Mouse (Mus musculus) forebrain, embryonic 15.5 days (tissue): ENCODE data around the gene Gm525. TPM values are rescaled to one million over a fixed set of nuclear protein-coding genes. Genes with fewer than 3 reads are reported as not detected.

ENCODE experiments used
- ATAC-seq: fragments of 200-750 bp; cut with Nextera tagmentation; replicated peaks from 2 replicates; pipeline ENCODE4 v1.8.0; 2017; ENCODE audit warnings: mild to moderate bottlenecking, moderate TSS enrichment, moderate library complexity
- H3K27ac ChIP-seq: fragments of 300-500 bp; sonication (generic); replicated peaks from 2 replicates; pipeline ENCODE4 v1.5.1; 2015; ENCODE audit warnings: mild to moderate bottlenecking, inconsistent platforms
- H3K27me3 ChIP-seq: fragments of 300-500 bp; sonication (generic); 2 replicates; pipeline ENCODE4 v1.6.1; 2015; ENCODE audit warnings: inconsistent platforms
- H3K36me3 ChIP-seq: fragments of 300-500 bp; sonication (generic); 2 replicates; pipeline ENCODE4 v1.6.1; 2015; ENCODE audit warnings: mild to moderate bottlenecking, inconsistent platforms
- H3K4me1 ChIP-seq: fragments of 300-500 bp; sonication (generic); 2 replicates; pipeline ENCODE4 v1.6.1; 2015; ENCODE audit warnings: inconsistent platforms
- H3K4me2 ChIP-seq: fragments of 300-500 bp; sonication (generic); replicated peaks from 2 replicates; pipeline ENCODE4 v1.6.1; 2015; ENCODE audit warnings: mild to moderate bottlenecking, inconsistent platforms
- H3K4me3 ChIP-seq: fragments of 300-500 bp; sonication (generic); 2 replicates; pipeline ENCODE4 v1.5.1; 2015; ENCODE audit warnings: mild to moderate bottlenecking, inconsistent platforms
- H3K9ac ChIP-seq: fragments of 300-500 bp; sonication (generic); replicated peaks from 2 replicates; pipeline ENCODE4 v1.6.1; 2015; ENCODE audit warnings: mild to moderate bottlenecking, inconsistent platforms
- H3K9me3 ChIP-seq: fragments of 300-500 bp; sonication (generic); 2 replicates; pipeline ENCODE4 v1.6.1; 2016; ENCODE audit warnings: inconsistent platforms
- WGBS: fragments of 180-500 bp; shearing (Covaris S2); methylation state at CpG from one replicate; pipeline ENCODE4 v1.1.7; 2015; ENCODE audit warnings: mixed read lengths; 5-methylcytosine and 5-hydroxymethylcytosine counted together
- polyA plus RNA-seq: library from polyadenylated mRNA; unstranded; fragments of >200 nt; fragmentation: Nextera tagmentation; extraction: Ambion mirVana; gene quantifications from 2 replicates; pipeline ENCODE4 v1.2.1, GENCODE M21; 2015

The Gm525 gene
- polyA plus RNA-seq, 1 experiment from 2014 or later, result not detected

- H3K36me3 ChIP-seq, result no peaks in the 10 kb centered on the region
- peak overlapping the region; percentile 44 for H3K4me2 ChIP-seq
- H3K4me3 ChIP-seq, result peak overlapping the region; percentile 26
- WGBS, result 31% methylated on average over 17 of the region's 17 CpGs
- no peaks in the 10 kb centered on the region for H3K9me3 ChIP-seq
- H3K9ac ChIP-seq, result peak overlapping the region; percentile 29; the same call in 1 of the 2 replicates
- ATAC-seq, result no peak
- no peaks in the 10 kb centered on the region for H3K27me3 ChIP-seq
- no peak overlapping the region for H3K27ac ChIP-seq
- H3K4me1 ChIP-seq, result peaks cover 9% of the 10 kb centered on the region; the same call in 1 of the 2 replicates
Observed at GRCm38 (mm10) chr11:89100826-89101321, 27.2 kb downstream of the Gm525 start.

DNA sequence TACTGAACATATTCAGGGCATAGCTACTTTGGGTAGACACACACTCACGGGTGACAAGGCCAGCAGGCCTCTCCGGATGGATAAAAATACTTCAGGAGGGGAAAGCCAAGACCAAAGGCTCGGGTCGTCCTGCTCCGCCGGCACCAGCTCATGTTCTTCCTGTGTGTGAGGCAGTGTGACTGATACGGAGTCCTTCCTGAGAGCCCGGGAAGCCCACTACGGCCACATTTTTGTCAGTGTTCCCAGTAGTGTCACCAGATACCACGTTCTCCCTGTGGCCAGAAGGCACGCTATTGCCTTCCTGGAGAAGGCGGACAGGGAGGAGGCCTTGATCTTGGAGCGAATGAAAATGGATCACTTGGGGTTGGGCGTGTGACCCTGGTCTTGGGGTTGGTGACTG is 29.5 kb downstream of the Gm525 start:
- ATAC-seq, result no peak
- Histone ChIP-seq H3K4me2 (no peak overlapping the region), H3K4me1 (peaks cover 9% of the 10 kb centered on the region; the same call in 1 of the 2 replicates), H3K9ac (no peak overlapping the region), H3K27me3 (no peaks in the 10 kb centered on the region), H3K36me3 (no peaks in the 10 kb centered on the region), H3K27ac (no peak overlapping the region), H3K9me3 (no peaks in the 10 kb centered on the region), H3K4me3 (no peak overlapping the region)
- 89% methylated on average over 14 of the region's 14 CpGs for WGBS

- no peak overlapping the region for H3K27ac ChIP-seq
- H3K27me3 ChIP-seq, result no peaks in the 10 kb centered on the region
- H3K4me2 ChIP-seq, result no peak overlapping the region
- peaks cover 9% of the 10 kb centered on the region; the same call in 1 of the 2 replicates for H3K4me1 ChIP-seq
- WGBS, result 95% methylated on average over 8 of the region's 8 CpGs
- no peak overlapping the region for H3K4me3 ChIP-seq
- no peak for ATAC-seq
- H3K9ac ChIP-seq, result no peak overlapping the region
- H3K36me3 ChIP-seq, result no peaks in the 10 kb centered on the region
- H3K9me3 ChIP-seq, result no peaks in the 10 kb centered on the region
Observed at GRCm38 (mm10) chr11:89105211-89105610, 31.6 kb downstream of the Gm525 start.

DNA sequence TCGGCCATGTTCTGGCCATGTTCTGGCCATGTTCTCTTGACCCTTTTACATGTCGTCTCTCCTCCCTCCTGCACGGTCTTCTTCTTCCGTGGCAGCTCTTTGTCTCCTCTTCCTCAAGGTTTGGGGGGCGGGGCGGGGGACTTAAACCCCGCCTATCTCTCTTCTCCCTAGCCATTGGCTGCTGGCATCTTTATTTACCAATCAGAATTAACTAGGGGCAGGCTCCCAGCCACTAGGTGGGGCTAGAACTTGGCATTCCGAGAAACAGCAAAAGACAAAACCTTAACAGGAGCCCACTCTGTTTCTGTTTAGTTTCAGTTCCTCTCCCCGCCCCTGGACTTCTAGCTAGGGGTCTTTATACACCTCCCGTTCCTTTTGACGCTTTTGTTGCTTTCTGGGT is 32.2 kb downstream of the Gm525 start:
- WGBS, result 85% methylated on average over 11 of the region's 11 CpGs
- Histone ChIP-seq H3K27ac (no peak overlapping the region), H3K9me3 (no peaks in the 10 kb centered on the region), H3K4me3 (no peak overlapping the region), H3K27me3 (no peaks in the 10 kb centered on the region), H3K4me2 (no peak overlapping the region), H3K9ac (no peak overlapping the region), H3K4me1 (peaks cover 6% of the 10 kb centered on the region; the same call in 1 of the 2 replicates), H3K36me3 (no peaks in the 10 kb centered on the region)
- ATAC-seq, result no peak

- Histone ChIP-seq H3K27ac (no peak overlapping the region), H3K4me2 (no peak overlapping the region), H3K4me1 (no peaks in the 10 kb centered on the region), H3K9ac (no peak overlapping the region), H3K4me3 (no peak overlapping the region), H3K36me3 (no peaks in the 10 kb centered on the region), H3K27me3 (no peaks in the 10 kb centered on the region), H3K9me3 (no peaks in the 10 kb centered on the region)
- ATAC-seq, result no peak
- 36% methylated on average over 12 of the region's 12 CpGs for WGBS
Observed at GRCm38 (mm10) chr11:89107180-89107807, 33.7 kb downstream of the Gm525 start.

- WGBS, result 22% methylated on average over 13 of the region's 13 CpGs
- no peak overlapping the region for H3K27ac ChIP-seq
- H3K4me1 ChIP-seq, result no peaks in the 10 kb centered on the region
- H3K4me2 ChIP-seq, result no peak overlapping the region
- H3K9me3 ChIP-seq, result no peaks in the 10 kb centered on the region
- no peaks in the 10 kb centered on the region for H3K27me3 ChIP-seq
- H3K36me3 ChIP-seq, result no peaks in the 10 kb centered on the region
- H3K4me3 ChIP-seq, result no peak overlapping the region
- ATAC-seq, result no peak
- H3K9ac ChIP-seq, result no peak overlapping the region
Observed at GRCm38 (mm10) chr11:89124411-89124810, 50.8 kb downstream of the Gm525 start.

- no peak overlapping the region for H3K9ac ChIP-seq
- H3K9me3 ChIP-seq, result no peaks in the 10 kb centered on the region
- 34% methylated on average over 4 of the region's 4 CpGs for WGBS
- no peak overlapping the region for H3K27ac ChIP-seq
- ATAC-seq, result no peak
- H3K4me3 ChIP-seq, result no peak overlapping the region
- no peak overlapping the region for H3K4me2 ChIP-seq
- H3K36me3 ChIP-seq, result no peaks in the 10 kb centered on the region
- no peaks in the 10 kb centered on the region for H3K27me3 ChIP-seq
- no peaks in the 10 kb centered on the region for H3K4me1 ChIP-seq
Observed at GRCm38 (mm10) chr11:89130856-89131255, 57.2 kb downstream of the Gm525 start.

DNA sequence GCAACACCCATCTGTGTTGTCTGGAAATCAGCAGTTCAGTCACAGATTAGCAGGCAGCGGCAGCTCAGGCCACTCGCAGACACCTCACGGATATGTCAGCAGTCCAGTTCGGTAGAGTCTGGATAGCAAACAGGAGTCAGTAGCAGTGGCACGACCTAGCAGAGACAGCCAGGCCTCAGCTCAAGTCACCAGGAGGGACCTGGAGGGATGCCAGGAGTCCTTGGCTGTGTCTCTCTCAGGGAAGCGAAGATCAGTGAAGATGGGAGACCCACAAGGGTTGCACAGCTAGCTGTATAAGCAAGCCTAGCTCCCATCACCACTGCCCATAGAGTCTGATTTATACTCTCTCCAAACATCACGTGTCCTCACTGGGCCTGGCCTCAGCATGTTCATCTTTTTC is 58.8 kb downstream of the Gm525 start:
- Histone ChIP-seq H3K4me1 (no peaks in the 10 kb centered on the region), H3K9ac (no peak overlapping the region), H3K4me3 (no peak overlapping the region), H3K36me3 (no peaks in the 10 kb centered on the region), H3K9me3 (no peaks in the 10 kb centered on the region), H3K4me2 (no peak overlapping the region), H3K27me3 (no peaks in the 10 kb centered on the region), H3K27ac (no peak overlapping the region)
- no peak for ATAC-seq
- 82% methylated on average over 7 of the region's 7 CpGs for WGBS

GRCm38 (mm10) chr11:89134211-89134610 is 60.6 kb downstream of the Gm525 start:
- ATAC-seq, result no peak

GRCm38 (mm10) chr11:89137915-89138314 is 64.3 kb downstream of the Gm525 start:
- whole genome bisulfite sequencing, result 94% methylated on average over 2 of the region's 2 CpGs

More at GRCm38 (mm10) chr11:89134211-89134610, 60.6 kb downstream of the Gm525 start:
- Histone ChIP-seq H3K27me3 (no peaks in the 10 kb centered on the region), H3K4me3 (no peak overlapping the region), H3K4me2 (no peak overlapping the region), H3K9me3 (no peaks in the 10 kb centered on the region), H3K9ac (no peak overlapping the region), H3K27ac (no peak overlapping the region), H3K4me1 (no peaks in the 10 kb centered on the region), H3K36me3 (no peaks in the 10 kb centered on the region)
- WGBS, result 51% methylated on average over 2 of the region's 2 CpGs

More at GRCm38 (mm10) chr11:89137915-89138314, 64.3 kb downstream of the Gm525 start:
- Histone ChIP-seq H3K4me2 (no peak overlapping the region), H3K27me3 (no peaks in the 10 kb centered on the region), H3K9ac (no peak overlapping the region), H3K36me3 (no peaks in the 10 kb centered on the region), H3K4me3 (no peak overlapping the region), H3K4me1 (no peaks in the 10 kb centered on the region), H3K9me3 (no peaks in the 10 kb centered on the region), H3K27ac (no peak overlapping the region)
- no peak for ATAC-seq
